Mouse (Mus musculus): ENCODE measurements around the gene Spry2. TPM values are rescaled to one million over a fixed set of nuclear protein-coding genes. Genes with fewer than 3 reads are reported as not detected.

Gene Spry2
- 10 to 100 TPM; 77.7 to 87.4 (median 83.9) TPM for total RNA-seq (2022)

DNA sequence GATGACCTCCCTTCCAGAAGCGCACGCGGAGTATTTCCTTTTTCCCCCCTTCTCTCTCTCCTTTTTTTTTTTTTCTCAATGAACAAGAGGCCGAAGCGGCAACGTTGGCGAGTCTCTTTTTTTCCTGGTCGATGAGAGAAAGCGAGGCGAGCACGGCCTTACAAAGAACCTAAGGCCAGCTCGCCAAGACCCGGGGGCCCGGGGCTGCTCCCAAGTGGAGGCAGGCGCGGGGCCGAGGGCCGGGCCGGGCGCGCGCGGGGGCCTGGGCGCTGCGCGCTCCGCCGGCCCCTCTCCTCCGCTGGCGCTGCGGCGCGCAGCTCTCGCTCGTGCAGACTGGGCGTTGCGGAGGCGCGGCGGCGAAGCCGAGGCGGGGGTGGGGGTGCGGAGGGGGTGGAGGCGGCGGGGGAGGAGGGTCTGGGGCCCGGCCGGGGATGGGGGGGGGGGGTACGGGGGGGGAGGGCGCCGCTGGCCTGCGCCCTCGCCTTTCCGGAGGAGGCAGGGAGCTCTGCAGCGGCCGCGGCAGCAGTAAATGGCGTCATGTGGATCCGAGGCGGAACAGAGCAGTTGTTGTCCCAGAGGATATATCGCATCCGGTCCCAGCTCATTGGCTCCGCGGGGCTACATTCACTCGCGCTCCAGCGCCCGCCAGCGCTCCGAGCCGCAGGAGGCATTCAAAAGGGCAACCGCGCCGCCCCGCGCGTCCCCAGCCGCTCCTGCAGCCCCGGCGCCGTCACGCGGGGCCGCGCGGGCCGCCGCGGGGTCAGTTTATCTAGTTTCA is at the start of gene Spry2:
Gene Spry2 (minus strand): TSS at position 29 of the 778 bp plus-strand sequence.
- peak; percentile 84 to 94 for DNase-seq (ENCODE audit: low spot score in 2 of 2)

DNA sequence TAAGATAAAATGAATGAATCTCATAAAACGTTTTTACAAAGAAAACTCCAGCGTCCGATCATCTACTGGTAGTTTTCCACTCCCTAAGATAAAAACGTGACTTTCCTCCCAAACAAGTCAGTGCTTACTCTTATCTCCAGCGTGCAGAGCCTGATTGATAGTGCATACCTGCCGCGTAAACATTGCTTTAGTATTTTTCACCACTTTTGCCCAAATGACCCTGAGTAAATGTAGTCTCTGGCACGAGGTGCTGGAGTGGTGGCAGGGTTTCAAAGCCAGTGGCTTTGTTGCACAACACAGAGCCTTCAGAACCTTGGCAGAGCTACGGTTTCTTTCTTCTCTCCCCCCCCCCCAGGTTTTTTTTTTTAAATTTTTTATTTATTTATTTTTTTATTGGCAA is 44.7 kb upstream of the Spry2 start:
- DNase-seq (ENCODE audit: low spot score in 2 of 2), result no peak

DNA sequence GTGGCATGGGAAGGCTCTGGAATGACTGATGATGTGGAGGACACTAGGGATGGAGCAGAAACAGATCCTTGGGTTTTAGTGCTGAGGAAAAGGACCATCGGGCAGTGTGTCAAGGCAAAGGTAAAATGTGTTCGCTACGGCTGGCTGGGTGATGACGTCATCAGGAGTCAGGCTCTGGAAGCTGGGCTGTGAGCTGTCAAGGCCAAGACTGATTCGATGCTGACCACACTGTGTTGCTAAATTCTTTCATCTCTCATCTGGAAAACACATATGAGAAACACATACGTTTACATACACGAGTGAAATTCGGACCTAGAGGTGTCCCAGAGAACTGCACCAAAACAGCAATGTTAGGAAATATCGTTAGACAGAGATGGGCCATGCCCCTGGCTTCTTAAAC is 30.1 kb upstream of the Spry2 start:
- DNase-seq (ENCODE audit: low spot score in 2 of 2), result no peak

DNA sequence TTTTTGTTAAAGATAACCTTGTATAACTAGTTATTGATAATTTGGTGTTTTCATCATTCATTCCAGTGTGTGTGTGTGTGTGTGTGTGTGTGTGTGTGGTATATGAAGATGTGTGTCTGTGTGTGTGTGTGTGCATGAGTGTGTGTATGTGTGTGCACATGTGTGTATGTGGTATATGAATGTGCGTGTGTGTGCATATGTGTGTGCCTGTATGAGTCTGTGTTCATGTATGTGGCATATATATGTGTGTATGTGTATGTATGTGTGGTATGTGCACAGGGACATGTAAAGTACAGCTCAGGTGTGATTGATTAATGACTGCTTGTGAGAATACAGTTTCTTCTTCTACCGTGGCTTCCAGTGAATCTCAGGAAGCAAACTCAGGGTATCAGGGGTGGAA is 28.7 kb upstream of the Spry2 start:
- no peak for DNase-seq (ENCODE audit: low spot score in 2 of 2)

DNA sequence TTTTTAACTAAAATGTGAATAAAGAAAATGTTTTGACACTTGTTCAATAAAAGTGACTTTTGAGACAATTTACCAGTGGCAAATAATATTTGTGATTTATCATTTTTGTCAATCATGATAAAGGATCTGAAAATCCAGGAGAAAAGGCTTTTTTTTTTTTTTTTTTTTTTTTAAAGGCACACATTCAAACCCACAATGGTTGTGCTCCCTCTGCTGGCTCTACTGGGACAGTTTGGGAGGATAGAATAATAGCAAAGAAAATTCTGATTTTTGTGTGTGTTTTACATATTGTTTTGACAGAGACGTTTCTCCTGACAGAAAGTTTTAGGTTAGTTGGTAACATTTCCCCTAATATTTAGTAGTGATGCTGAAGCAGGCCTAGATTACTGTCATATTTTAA is 28.1 kb upstream of the Spry2 start:
- DNase-seq (ENCODE audit: low spot score in 2 of 2), result no peak

DNA sequence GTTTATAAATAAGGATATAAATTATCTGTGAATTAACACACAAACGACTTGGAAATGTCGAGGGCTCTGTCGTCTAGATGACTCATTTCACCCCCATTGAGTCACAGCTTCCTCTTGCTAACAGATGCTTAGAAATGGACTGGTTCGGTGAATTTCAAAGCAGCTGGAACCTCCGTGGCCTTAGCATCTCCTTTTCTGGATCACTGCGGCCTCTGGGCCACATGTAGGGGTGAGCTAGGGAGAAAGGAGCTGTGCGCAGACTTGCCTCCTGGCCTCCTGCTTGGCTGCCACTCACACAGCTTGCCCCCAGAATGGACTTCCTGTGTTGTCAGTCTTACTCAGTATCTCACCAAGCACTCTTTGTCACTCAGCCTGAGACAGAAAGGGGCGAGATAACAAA is 26.3 kb upstream of the Spry2 start:
- DNase-seq (ENCODE audit: low spot score in 2 of 2), result no peak

DNA sequence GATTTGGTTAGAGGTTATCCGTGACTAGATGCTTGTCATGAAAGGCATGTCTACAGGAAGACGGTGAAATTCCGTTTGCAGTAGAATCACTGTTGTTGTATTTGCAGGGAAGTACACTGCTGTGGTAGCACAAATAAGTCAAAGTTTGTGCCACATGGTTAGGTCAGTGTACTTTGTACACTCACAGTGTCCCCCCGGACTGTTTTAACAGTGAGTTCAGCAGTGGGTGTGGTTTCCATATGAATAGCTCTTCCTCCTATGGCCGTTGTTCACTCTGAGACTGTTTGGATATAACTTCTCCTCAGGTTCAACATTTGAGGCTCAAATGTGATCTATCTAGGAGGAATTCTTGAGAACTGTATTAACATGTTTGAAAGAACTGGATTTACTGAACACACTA is 25.8 kb upstream of the Spry2 start:
- DNase-seq (ENCODE audit: low spot score in 2 of 2), result no peak

DNA sequence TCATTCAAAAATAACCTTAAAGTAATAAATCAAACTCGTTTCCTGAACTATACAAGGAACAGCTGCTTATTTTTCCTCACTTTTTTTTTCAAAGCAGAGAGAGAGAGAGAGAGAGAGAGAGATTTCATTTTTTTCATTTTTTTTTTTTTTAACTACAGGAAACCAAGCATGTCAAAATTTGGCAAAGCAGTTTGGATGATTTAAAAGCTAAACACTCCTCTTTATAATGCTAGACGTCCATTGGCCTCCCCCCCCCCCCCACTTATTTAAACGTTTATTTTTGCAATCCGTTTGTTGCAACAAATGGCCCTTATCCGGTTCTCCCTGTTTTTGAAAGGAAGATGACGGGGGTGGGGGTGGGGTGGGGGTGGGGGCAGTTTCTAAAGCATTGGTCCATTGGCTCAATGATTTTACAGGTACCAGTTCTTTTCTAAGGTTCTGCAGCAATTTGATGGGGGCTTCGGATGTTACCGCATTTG is 24.6 kb upstream of the Spry2 start:
- no peak for DNase-seq (ENCODE audit: low spot score in 2 of 2)

DNA sequence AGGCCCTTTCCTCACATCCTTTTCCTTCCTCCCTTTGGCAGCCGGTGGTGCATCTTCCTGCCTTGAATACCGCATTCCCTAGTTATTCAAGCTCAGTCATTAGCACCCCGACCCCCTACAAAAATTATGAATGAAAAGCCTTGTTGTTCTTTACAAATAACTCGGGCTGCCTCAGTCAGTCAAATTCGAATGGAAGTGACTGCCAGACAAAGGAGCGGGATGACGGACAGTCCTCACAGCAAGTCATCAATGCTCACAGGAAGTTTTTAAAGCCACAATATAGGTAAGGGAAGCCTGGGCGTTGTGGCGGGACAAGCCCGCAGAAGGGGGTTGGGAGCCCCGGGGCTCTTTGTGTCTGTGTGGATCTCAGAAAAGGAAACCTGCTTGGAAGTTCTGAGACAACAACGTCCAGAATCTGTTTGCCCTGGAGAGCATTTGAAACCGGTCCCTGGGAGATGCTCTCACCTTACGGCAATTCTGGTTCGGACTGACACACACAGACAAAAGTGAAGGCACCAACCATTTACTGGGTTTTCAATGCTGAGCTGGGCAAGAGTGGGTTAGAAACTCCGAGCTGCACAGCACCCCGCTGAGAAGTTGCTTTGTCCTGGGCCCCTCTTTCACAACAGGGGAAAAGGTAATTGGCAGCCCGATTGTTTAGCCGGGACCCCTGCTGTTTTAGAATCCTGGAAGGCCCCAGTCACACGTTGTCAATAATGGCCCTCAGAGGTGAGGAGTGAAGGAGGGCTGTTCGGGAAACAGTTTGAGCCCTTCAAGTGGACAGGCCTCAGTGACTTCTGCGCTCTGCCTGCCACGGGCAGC is 24.0 kb upstream of the Spry2 start:
- DNase-seq (ENCODE audit: low spot score in 2 of 2), result no peak

DNA sequence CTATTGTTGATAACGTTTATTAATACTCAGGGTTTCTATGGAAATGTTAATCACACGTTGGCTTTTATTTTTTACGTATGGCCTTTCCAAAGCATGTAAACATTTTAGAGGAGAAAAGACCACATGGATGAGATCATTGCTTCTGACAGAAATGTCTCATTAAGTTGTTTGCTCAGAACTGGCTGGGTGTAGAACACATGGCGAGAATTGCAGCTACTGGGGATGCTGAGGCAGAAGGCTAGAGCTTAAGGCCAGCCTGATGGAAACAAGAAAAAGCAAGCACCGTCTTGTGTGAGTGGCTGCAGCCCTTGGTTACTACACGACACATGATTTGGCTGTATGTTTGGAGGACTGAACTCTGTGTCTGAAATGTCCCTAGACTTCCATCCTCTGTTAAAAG is 10.6 kb upstream of the Spry2 start:
- no peak for DNase-seq (ENCODE audit: low spot score in 2 of 2)

DNA sequence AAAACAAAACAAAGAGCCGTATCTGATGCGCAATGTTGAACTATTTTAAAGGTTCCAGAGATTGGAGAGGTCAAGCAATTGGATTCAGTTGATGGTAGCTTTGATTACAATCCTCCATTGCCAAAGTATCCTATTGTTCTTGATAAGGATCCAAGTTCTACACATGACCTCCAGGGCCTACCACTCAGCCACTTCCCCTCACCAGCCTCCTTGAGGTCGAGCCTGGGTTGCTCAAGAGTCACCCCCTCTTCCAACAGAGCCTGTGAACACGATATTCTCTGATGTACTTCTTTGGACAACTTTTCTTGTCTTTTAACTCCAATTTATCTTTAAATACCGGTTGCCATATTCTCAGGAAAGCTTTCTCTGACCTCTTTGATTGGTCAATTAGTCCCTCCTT is 9.3 kb upstream of the Spry2 start:
- DNase-seq (ENCODE audit: low spot score in 2 of 2), result no peak

DNA sequence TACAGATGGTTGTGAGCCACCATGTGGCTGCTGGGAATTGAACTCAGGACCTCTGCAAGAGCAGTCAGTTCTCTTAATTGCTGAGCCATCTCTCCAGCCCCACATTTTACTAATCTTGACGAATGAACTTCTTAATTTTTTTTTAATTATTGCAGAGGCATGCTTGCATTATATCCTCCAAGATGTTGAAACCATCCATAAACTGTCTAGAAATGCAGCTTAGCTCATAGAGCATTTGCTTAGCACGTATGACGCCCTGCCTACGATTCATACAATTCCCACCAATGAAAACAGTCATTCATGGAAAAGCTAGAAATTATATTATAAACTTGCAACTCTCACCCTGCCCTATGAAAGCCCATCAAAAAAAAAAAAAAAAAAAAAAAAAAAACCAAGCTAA is 8.9 kb upstream of the Spry2 start:
- no peak for DNase-seq (ENCODE audit: low spot score in 2 of 2)

DNA sequence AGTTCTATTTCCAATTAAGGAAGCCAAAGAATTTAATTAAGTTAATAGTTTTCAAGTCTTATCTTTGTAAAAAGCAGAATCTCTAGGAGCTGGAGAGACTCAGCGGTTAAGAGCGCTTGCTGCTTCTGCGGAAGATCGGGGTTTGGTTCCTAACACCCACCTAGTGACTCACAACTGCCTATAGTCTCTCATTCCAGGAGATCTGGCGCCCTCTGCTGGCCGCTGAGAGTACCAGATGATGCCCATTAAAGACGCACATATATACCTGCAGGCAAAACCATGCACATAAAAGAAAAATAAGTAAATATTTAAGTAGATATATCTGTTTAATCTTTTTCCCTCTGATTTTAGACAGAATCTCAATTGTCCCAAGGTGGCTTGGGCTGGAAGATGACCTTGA is 6.2 kb upstream of the Spry2 start:
- DNase-seq (ENCODE audit: low spot score in 2 of 2), result no peak

DNA sequence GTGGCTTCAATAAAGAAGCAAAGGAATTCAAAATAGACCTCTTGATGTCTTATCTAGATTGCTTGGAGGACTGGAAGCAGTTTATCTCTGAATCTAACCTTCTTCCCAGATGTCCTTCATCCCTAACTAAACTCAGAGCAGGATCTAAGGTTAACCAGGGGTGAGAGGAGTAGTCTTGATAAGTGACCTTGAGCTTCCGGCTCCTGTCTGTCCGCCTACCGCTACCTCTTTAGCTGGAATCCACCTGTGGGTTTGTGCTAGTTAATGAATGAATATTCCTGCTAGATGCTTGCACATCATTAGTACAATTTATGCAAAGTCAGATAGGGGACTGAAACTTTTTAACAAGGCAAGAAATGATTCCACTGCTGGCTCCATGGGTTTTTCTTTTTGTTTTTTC is 4.2 kb upstream of the Spry2 start:
- no peak for DNase-seq (ENCODE audit: low spot score in 2 of 2)

DNA sequence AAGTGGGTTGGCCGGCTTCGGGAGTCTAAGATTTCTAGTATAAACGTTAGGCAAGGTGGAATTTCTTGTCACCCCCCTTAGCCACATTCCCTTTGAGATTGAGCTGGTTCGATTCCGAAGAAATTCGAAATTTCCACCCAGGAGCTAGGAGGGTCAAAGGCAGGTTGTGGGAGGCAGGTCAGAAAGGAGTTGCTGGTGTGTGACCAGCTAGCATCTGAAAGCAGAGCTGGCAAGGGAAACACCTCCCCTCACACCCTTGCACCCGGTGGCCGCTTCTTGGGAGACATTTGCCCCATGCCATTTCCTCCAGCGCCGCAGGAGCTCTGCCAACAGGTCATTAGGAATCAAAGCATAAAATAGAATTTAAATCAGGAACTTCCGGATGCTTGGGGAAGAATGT is 2.5 kb upstream of the Spry2 start:
- DNase-seq (ENCODE audit: low spot score in 2 of 2), result peak in 1 of 2 experiments; percentile 17

DNA sequence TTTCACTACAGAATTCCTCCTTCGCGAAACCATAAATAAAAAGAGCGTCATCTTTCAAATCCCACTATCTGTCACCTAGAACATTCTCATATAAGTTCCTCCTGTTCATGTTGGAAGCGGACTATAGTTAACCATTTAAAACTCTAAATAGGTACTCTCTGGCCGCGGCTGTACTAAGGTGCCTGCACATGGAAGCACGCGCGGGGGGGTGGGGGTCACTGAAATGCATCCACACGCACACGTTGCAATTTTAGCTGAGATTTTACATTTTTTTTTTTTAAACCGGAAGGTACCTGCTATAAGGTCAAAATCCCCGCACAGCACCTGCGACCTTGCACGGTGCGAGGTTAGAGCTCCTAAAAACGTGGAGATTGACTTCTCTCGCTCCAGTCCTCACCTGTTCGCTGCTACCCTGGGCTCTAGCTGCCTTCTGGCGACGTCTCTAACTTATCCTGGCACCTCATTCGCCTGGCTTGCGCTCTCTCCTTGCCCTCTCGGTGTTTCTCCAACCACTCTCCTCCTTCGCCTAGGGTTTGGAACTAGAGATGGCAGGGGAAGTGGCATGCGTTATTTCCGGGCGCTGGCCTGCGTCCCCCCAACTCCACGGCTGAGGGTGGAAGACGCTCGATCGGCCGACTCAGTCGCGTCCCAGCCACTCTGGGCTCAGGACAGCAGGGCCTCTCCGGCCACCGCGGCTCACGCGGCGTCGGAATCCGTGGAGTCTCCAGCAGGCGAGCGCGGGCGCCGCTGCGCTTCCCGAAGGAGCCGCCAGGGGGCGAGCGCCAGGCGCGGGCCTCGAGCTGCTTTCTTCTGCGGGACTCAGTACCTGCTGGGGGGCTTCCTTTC is 1.9 kb upstream of the Spry2 start:
- peak; percentile 79 to 95 for DNase-seq (ENCODE audit: low spot score in 2 of 2)

DNA sequence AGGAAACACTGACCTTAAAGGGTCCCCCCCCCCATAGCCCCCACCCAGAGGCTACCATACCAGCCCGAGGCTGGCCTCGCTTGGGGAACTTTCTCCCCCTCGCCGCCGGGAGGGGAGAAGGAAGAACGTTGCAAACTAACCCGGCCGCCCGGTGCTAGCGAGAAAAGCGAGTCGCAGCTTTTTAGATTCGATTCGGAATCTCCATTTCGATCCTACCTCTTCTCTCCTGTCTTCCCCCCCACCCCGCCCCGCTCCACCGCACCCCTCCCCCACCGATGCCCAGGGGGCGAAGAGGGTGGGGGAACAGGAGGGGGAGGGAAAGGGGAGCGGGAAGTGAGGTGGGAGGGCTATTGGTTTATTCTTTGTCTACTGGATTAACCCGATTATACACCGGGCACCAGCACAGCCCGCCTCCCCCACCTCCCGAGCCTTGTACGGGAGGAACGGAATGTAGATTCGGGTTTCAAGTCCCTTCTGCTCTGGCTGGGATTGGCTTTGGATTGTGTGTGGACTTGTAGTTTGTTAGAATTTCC is 1.0 kb upstream of the Spry2 start:
- peak; percentile 47 to 63 for DNase-seq (ENCODE audit: low spot score in 2 of 2)

DNA sequence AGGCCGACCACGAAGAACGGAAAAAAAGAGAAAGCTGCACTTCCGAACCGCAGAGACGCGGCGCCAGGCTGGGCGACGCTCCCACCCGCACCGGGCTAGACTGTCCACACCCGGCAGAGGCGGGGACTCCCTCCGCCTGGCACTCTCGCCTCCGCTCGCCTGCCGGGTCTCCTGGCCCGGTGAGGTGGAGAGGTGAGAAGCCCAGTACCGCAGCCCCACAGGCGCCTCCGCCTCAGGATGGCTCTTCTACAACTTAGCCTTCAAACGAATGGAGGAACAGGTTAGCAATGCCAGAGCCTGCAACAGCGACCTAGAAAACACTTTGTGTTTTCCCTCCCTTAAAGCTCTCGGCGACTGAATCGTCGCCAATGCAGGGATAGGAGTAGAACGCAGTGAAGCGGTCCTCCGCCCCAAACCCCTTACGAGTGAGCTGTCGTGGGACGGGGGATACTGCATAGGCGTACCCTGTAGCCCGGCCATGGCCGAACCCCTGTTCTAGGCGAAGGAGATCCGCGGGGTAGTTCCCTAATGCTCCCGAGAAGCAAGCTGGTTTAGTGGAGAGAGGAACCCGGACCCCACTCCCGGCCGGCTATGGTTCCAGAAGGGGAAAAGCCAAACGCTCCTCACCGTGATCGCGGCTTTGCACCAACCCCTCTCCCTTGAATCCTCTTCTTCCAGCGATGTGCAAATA is 513 bp downstream of the Spry2 start:
- DNase-seq (ENCODE audit: low spot score in 2 of 2), result peak; percentile 34 to 43

DNA sequence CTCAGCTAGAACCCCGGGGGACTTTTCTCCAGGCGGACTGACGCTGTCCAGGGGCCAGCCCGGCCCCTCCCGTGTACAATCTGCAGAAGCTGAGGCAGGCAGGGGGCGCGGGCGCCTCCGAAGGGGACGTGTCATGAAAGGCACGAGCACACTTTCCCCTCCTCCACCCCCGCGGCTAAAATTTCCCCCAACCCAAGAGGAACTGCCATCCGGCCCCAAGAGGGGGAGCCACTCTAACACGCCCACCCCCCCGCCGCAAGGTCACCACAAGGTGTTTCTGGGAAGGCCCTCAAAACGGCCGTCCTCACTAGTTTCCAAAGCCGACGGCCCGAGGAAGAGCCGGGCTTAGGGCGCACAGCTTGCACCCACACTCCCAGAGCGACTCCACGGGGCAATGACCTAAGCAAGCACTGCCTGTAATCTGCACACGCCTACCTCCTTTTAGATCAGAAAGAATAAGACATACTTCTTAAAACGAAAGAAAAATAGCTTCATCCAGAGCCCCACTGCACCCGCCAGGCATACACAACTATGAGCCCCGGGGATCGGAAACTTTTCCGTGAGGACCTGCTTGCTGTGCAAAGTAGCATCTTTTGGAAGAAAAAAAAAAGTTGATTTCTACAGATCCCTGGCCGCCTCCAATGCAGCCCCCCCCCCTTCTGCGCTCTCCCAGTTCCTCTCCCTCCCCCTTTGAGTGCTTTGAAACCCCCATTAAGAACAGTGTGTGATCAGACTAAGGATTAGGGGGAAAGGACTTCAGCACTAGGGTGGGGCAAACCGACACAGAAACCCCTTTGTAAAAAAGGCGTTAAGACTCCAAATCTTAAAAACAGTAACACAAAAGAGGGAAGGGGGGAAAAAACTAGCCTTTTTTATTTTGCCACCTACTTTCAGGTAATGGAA is 1.4 kb downstream of the Spry2 start:
- peak; percentile 36 to 41 for DNase-seq (ENCODE audit: low spot score in 2 of 2)

DNA sequence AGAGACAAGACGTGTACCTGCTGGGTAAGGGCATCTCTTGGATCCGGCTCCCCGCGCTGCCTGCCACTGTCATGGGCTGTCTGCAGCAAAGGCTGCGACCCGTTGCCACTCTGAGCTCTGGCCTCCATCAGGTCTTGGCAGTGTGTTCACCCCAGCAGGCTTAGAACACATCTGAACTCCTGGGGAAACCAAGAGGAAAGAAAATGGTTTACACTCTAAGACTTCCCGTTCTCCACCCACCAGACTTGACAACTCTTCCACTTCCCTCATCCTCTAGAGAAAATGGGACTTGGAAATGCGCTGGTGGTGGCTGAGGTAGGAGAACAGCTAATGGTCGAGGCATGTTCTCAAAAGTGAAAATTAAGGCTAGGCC is 3.0 kb downstream of the Spry2 start:
- peak; percentile 18 to 47 for DNase-seq (ENCODE audit: low spot score in 2 of 2)
